Mouse (Mus musculus): ENCODE measurements around the gene Txnrd2. TPM values are rescaled to one million over a fixed set of nuclear protein-coding genes. Genes with fewer than 3 reads are reported as not detected.

Gene Txnrd2
- polyA plus RNA-seq, 1 experiment = 16.0 TPM

DNA sequence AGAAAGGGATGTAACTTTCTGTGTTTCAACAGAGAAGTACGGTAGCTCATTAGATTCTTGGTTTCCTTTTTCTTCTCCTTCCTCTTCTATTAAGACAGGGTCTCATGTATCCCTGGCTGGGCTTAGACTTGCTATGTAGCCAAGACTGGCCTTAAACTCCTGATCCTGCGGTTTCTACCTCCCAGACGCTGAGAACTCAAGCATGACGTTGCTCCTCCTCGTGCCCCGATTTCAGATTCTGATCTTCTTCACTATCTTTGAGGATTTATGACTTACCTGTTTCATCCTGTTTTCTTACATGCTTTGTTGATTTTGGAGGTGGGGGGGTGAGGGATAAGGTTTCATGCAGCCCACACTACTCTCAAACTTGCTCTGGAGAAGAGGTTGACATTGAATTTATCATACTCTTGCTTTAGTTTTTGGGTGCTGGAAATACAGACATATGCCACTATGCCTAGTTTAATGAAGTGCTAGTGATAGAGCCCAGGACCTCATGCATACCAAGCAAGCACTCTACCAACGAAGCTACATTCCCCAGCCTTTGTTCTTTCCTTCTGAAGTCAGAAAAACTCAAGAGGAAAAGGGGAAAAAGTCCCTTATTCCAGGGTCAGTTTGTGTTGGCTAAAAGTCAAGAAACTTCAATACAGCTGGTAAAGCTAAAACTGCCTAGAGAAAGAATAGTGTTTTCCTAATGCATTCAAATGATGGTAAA lies 2.8 kb upstream of the Txnrd2 start:
- TF ChIP-seq GATA1 (IDR thresholded peaks at IDR 0.05; ENCODE audit: low read length) (no peak), TAL1 (IDR thresholded peaks at IDR 0.05; ENCODE audit: low read length) (no peak)
- H3K36me3 ChIP-seq (ENCODE audit: control insufficient read depth) = peaks cover 78% of the 10 kb centered on the region
- H3K4me3 ChIP-seq (replicated peaks) = peak overlapping the region; percentile 89

DNA sequence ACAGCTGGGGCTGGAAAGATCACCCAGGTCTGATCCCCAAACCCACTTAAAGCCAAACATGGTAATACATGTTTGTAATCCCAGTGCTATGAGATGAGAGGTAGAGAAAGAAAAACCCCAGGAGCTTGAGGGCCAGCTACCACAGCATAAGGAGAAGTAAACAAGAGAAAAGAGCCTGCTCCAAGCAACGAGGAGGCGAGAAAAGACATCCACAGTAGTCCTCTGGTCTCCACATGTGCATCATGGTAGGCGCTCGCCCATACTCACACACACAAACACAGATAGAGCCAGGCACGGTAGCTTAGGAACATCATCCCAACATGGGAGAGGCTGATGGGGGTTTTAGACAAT lies 2.3 kb upstream of the Txnrd2 start:
- Histone ChIP-seq H3K9me3 (ENCODE audit: control insufficient read depth, low read length) (no peaks in the 10 kb centered on the region), H3K4me3 (replicated peaks) (peak overlapping the region; percentile 89), H3K4me1 (ENCODE audit: control insufficient read depth) (peaks cover 83% of the 10 kb centered on the region), H3K36me3 (ENCODE audit: control insufficient read depth) (peaks cover 77% of the 10 kb centered on the region), H3K27me3 (ENCODE audit: control insufficient read depth) (no peaks in the 10 kb centered on the region)
- no peak for TF ChIP-seq GATA1 (IDR thresholded peaks at IDR 0.05; ENCODE audit: low read length)
- TF ChIP-seq TAL1 (IDR thresholded peaks at IDR 0.05; ENCODE audit: low read length) = no peak

More for the DNA sequence above, 2.8 kb upstream of the Txnrd2 start:
- Histone ChIP-seq H3K9me3 (ENCODE audit: control insufficient read depth, low read length) (no peaks in the 10 kb centered on the region), H3K27me3 (ENCODE audit: control insufficient read depth) (no peaks in the 10 kb centered on the region), H3K4me1 (ENCODE audit: control insufficient read depth) (peaks cover 83% of the 10 kb centered on the region)

GRCm38 (mm10) chr16:18424364-18425045 lies 1.7 kb upstream of the Txnrd2 start:
- Histone ChIP-seq H3K4me3 (replicated peaks) (peak overlapping the region; percentile 89), H3K36me3 (ENCODE audit: control insufficient read depth) (peaks cover 77% of the 10 kb centered on the region), H3K9me3 (ENCODE audit: control insufficient read depth, low read length) (no peaks in the 10 kb centered on the region), H3K4me1 (ENCODE audit: control insufficient read depth) (peaks cover 80% of the 10 kb centered on the region), H3K27me3 (ENCODE audit: control insufficient read depth) (no peaks in the 10 kb centered on the region)
- no peak for TF ChIP-seq TAL1 (IDR thresholded peaks at IDR 0.05; ENCODE audit: low read length)
- no peak for TF ChIP-seq GATA1 (IDR thresholded peaks at IDR 0.05; ENCODE audit: low read length)

DNA sequence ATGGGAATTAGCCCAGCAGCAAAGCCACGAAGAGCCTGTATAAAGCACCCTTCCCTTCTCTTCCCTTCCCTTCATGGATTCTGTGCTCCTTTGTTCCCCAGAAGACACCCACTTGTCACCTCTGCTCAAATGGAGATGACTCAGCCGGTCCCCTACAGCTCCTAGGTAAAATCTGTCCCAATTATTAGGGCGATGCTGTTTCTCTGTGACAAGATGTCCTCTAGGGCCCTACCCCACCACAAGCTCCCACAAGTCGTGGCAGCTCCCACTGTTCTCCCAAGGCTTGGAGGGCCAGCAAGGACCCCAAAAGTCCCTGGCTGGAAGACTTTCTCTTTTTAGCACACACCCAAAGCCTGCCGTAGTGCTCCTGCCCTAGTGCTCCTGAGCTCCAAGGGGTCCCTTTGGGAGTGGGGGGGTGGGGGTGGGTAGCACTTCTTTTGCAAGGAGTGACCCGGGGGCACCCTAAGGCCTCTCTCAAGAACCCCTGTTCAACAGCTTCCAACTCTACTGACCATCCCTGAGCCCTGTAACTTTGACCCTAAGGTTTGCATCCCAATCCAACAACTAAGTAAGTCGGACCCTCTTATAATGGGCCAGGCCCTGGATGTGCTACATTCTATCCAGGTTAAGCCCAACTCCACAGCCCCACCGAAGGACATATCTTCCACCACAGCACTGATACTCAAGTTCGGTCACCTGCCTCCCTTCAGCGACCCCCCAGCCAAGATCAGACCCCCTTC lies 539 bp upstream of the Txnrd2 start:
- Histone ChIP-seq H3K9me3 (ENCODE audit: control insufficient read depth, low read length) (no peaks in the 10 kb centered on the region), H3K4me3 (replicated peaks) (peak overlapping the region; percentile 89), H3K4me1 (ENCODE audit: control insufficient read depth) (peaks cover 73% of the 10 kb centered on the region), H3K27me3 (ENCODE audit: control insufficient read depth) (no peaks in the 10 kb centered on the region), H3K36me3 (ENCODE audit: control insufficient read depth) (peaks cover 77% of the 10 kb centered on the region)
- TF ChIP-seq GATA1 (IDR thresholded peaks at IDR 0.05; ENCODE audit: low read length) (no peak), TAL1 (IDR thresholded peaks at IDR 0.05; ENCODE audit: low read length) (no peak)

GRCm38 (mm10) chr16:18426802-18427280 lies 657 bp downstream of the Txnrd2 start, which contains the start of gene Comt:
Gene Comt (minus strand): TSS chr16:18426852.
- no peak for TF ChIP-seq TAL1 (IDR thresholded peaks at IDR 0.05; ENCODE audit: low read length)
- no peak for TF ChIP-seq GATA1 (IDR thresholded peaks at IDR 0.05; ENCODE audit: low read length)
- no peaks in the 10 kb centered on the region for H3K27me3 ChIP-seq (ENCODE audit: control insufficient read depth)
- H3K9me3 ChIP-seq (ENCODE audit: control insufficient read depth, low read length) = no peaks in the 10 kb centered on the region
- H3K4me1 ChIP-seq (ENCODE audit: control insufficient read depth) = peaks cover 74% of the 10 kb centered on the region
- H3K36me3 ChIP-seq (ENCODE audit: control insufficient read depth) = peaks cover 76% of the 10 kb centered on the region
- H3K4me3 ChIP-seq (replicated peaks) = peak within 1 kb of the TSS; percentile 89

DNA sequence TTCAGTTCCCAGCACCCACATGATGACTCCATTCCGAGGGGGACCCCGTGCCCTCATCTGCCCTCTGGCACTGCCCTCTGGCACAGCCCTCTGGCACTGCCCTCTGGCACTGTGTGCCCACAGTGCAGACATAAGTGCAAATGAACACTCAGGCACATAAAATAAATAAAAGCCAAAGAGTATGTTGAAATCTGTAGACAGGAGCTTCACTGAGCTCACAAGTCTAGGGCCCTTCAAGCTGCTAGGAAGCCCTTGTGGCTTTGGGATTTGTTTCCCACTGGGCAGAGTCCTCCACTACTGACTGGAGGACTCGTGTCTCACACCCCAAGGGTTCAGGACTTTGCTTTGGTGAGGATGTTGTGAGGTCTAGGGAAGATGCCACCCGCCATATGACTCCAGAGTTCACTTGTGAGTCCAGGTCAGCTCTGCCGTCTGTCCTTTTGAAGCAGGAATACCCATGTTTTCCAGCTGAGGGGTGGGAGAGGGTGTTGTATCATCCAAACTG lies 1.9 kb downstream of the Txnrd2 start:
- Histone ChIP-seq H3K36me3 (ENCODE audit: control insufficient read depth) (peaks cover 77% of the 10 kb centered on the region), H3K4me3 (replicated peaks) (peak overlapping the region; percentile 89), H3K9me3 (ENCODE audit: control insufficient read depth, low read length) (no peaks in the 10 kb centered on the region), H3K4me1 (ENCODE audit: control insufficient read depth) (peaks cover 79% of the 10 kb centered on the region), H3K27me3 (ENCODE audit: control insufficient read depth) (no peaks in the 10 kb centered on the region)
- TF ChIP-seq TAL1 (IDR thresholded peaks at IDR 0.05; ENCODE audit: low read length) (no peak), GATA1 (IDR thresholded peaks at IDR 0.05; ENCODE audit: low read length) (no peak)

- Histone ChIP-seq H3K4me3 (replicated peaks) (peak overlapping the region; percentile 89), H3K36me3 (ENCODE audit: control insufficient read depth) (peaks cover 77% of the 10 kb centered on the region), H3K27me3 (ENCODE audit: control insufficient read depth) (no peaks in the 10 kb centered on the region), H3K9me3 (ENCODE audit: control insufficient read depth, low read length) (no peaks in the 10 kb centered on the region), H3K4me1 (ENCODE audit: control insufficient read depth) (peaks cover 78% of the 10 kb centered on the region)
- TF ChIP-seq GATA1 (IDR thresholded peaks at IDR 0.05; ENCODE audit: low read length) = peak; percentile 90
- peak; percentile 73 for TF ChIP-seq TAL1 (IDR thresholded peaks at IDR 0.05; ENCODE audit: low read length)
Observed at GRCm38 (mm10) chr16:18428516-18429042, 2.4 kb downstream of the Txnrd2 start.

DNA sequence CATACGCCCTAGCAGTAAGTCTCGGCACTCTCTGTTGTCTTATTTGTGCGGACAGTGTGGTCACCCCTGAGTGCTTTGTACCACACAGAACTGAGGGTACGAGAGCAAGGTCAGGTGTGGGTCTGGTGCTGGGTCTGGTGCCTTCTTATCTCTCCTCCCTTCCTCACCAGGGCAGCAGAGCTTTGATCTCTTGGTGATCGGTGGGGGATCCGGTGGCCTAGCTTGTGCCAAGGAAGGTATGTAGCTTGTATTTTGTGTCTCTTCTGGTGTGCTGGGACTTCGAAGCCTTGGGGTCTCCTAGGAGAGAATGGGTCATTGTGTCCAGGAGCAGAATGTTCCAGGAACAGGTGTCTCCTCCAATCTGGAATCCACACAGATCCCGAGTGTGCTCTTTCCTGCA lies 3.5 kb downstream of the Txnrd2 start:
- no peaks in the 10 kb centered on the region for H3K27me3 ChIP-seq (ENCODE audit: control insufficient read depth)
- TF ChIP-seq GATA1 (IDR thresholded peaks at IDR 0.05; ENCODE audit: low read length) (peak; percentile 48; the same call in 1 of the 2 replicates), TAL1 (IDR thresholded peaks at IDR 0.05; ENCODE audit: low read length) (no peak)
- H3K9me3 ChIP-seq (ENCODE audit: control insufficient read depth, low read length) = no peaks in the 10 kb centered on the region
- H3K4me3 ChIP-seq (replicated peaks) = peak overlapping the region; percentile 89
- peaks cover 77% of the 10 kb centered on the region for H3K36me3 ChIP-seq (ENCODE audit: control insufficient read depth)
- H3K4me1 ChIP-seq (ENCODE audit: control insufficient read depth) = peaks cover 73% of the 10 kb centered on the region
